Mouse (Mus musculus) G1E (cell line): ENCODE measurements around the gene Fuz. TPM values are rescaled to one million over a fixed set of nuclear protein-coding genes. Genes with fewer than 3 reads are reported as not detected.

Experiments
- ATAC-seq: 2 replicates; pipeline ENCODE4 v1.8.0; 2016; ENCODE audit warnings: mild to moderate bottlenecking; ENCODE audit not compliant: insufficient number of reproducible peaks, poor library complexity, low FRiP score, severe bottlenecking; ENCODE audit errors: extremely low read depth
- DNase-seq: peaks from one replicate; pipeline ENCODE4 v3.0.0; 2012; ENCODE audit warnings: low spot score
- H3K27me3 ChIP-seq: 2 replicates; pipeline ENCODE4 v1.6.1; 2012; ENCODE audit warnings: mild to moderate bottlenecking, low read length, inconsistent platforms; ENCODE audit not compliant: insufficient read depth
- H3K36me3 ChIP-seq: replicated peaks from 2 replicates; pipeline ENCODE3; 2012; ENCODE audit warnings: mild to moderate bottlenecking, inconsistent platforms
- H3K4me1 ChIP-seq: 2 replicates; pipeline ENCODE4 v1.6.1; 2012; ENCODE audit warnings: low read depth, low read length, inconsistent platforms, mixed read lengths; ENCODE audit not compliant: insufficient read depth
- H3K4me3 ChIP-seq: 2 replicates; pipeline ENCODE4 v1.5.1; 2012; ENCODE audit warnings: low read depth, mild to moderate bottlenecking, inconsistent platforms, low read length, moderate library complexity, mixed read lengths
- H3K9me3 ChIP-seq: replicated peaks from 2 replicates; pipeline ENCODE4 v1.6.1; 2012; ENCODE audit warnings: inconsistent platforms
- CTCF ChIP-seq: IDR thresholded peaks from 2 replicates; pipeline ENCODE4 v1.5.1; 2012; ENCODE audit warnings: low read depth, low read length, inconsistent platforms, mixed read lengths
- GATA1 ChIP-seq: IDR thresholded peaks from 2 replicates; pipeline ENCODE4 v1.6.1; 2012; ENCODE audit warnings: borderline replicate concordance, low read length, inconsistent platforms, mixed read lengths
- GATA2 ChIP-seq: IDR thresholded peaks from 2 replicates; pipeline ENCODE4 v1.6.1; 2012; ENCODE audit warnings: low read depth, low read length, inconsistent platforms, borderline replicate concordance
- POLR2AphosphoS5 ChIP-seq: IDR thresholded peaks from 2 replicates; pipeline ENCODE4 v1.6.1; 2012; ENCODE audit warnings: low read depth, low read length, inconsistent platforms; ENCODE audit not compliant: insufficient replicate concordance
- TAL1 ChIP-seq: conservative IDR thresholded peaks from 2 replicates; pipeline ENCODE4 v1.6.1; 2012; ENCODE audit warnings: low read depth, low read length, inconsistent platforms, mixed read lengths
- polyA plus RNA-seq: library from polyadenylated mRNA; stranded (reverse); fragments of >175 nt; gene quantifications from 2 replicates; pipeline ENCODE4 v1.2.3, GENCODE M21; 2012
- total RNA-seq, 2 experiments: library from RNA; stranded (forward) in 1 of 2; stranded (reverse) in 1 of 2; fragments of 200-1000 nt in 1 of 2; fragments of >200 nt in 1 of 2; fragmentation: Nextera tagmentation in 1 of 2; gene quantifications; 2 replicates each; pipeline ENCODE4 v1.2.3; 2014 to 2017

Fuz gene
- total and polyA plus RNA-seq, 3 experiments: 16.8 to 37.5 (median 17.8) TPM

- ATAC-seq: no peak
- peaks cover 74% of the 10 kb centered on the region for H3K4me1 ChIP-seq
Observed at GRCm38 (mm10) chr7:44850146-44850545, 45.7 kb upstream of the Fuz start.

GRCm38 (mm10) chr7:44850789-44851624 lies 44.9 kb upstream of the Fuz start:
- peaks cover 75% of the 10 kb centered on the region for H3K36me3 ChIP-seq
- DNase-seq: no peak
- peaks cover 77% of the 10 kb centered on the region for H3K4me1 ChIP-seq

More at GRCm38 (mm10) chr7:44850146-44850545, 45.7 kb upstream of the Fuz start:
- TF ChIP-seq TAL1: no peak
- no peak for TF ChIP-seq GATA2
- no peak for TF ChIP-seq POLR2AphosphoS5
- no peak for TF ChIP-seq CTCF
- TF ChIP-seq GATA1: no peak
- peaks cover 77% of the 10 kb centered on the region for H3K36me3 ChIP-seq
- peak; percentile 83 for DNase-seq
- H3K4me3 ChIP-seq: peak overlapping the region; percentile 95
- H3K9me3 ChIP-seq: peaks cover 11% of the 10 kb centered on the region
- H3K27me3 ChIP-seq: no peaks in the 10 kb centered on the region

GRCm38 (mm10) chr7:44851625-44852234 lies 44.1 kb upstream of the Fuz start:
- Histone ChIP-seq H3K27me3 (no peaks in the 10 kb centered on the region), H3K9me3 (peaks cover 11% of the 10 kb centered on the region), H3K36me3 (peaks cover 68% of the 10 kb centered on the region), H3K4me1 (peaks cover 79% of the 10 kb centered on the region), H3K4me3 (no peak overlapping the region; the same call in 1 of the 2 replicates)
- ATAC-seq (no peak), DNase-seq (no peak)
- TF ChIP-seq GATA2: no peak
- TF ChIP-seq CTCF: no peak
- TF ChIP-seq GATA1: no peak
- TF ChIP-seq POLR2AphosphoS5: no peak
- no peak for TF ChIP-seq TAL1

More at GRCm38 (mm10) chr7:44850789-44851624, 44.9 kb upstream of the Fuz start:
- TF ChIP-seq GATA2: no peak
- TF ChIP-seq TAL1: no peak
- no peak for TF ChIP-seq CTCF
- no peak for TF ChIP-seq POLR2AphosphoS5
- TF ChIP-seq GATA1: no peak
- H3K9me3 ChIP-seq: peaks cover 11% of the 10 kb centered on the region
- no peaks in the 10 kb centered on the region for H3K27me3 ChIP-seq
- no peak for ATAC-seq
- peak overlapping the region; percentile 95 for H3K4me3 ChIP-seq

GRCm38 (mm10) chr7:44852259-44853027 lies 43.4 kb upstream of the Fuz start:
- peaks cover 80% of the 10 kb centered on the region for H3K4me1 ChIP-seq
- no peak for TF ChIP-seq POLR2AphosphoS5
- no peak for TF ChIP-seq TAL1

GRCm38 (mm10) chr7:44853065-44853464 lies 42.8 kb upstream of the Fuz start:
- Histone ChIP-seq H3K36me3 (peaks cover 57% of the 10 kb centered on the region), H3K27me3 (no peaks in the 10 kb centered on the region), H3K4me3 (no peak overlapping the region), H3K9me3 (peaks cover 11% of the 10 kb centered on the region), H3K4me1 (peaks cover 79% of the 10 kb centered on the region)
- no peak for TF ChIP-seq GATA1
- no peak for TF ChIP-seq TAL1
- no peak for TF ChIP-seq CTCF
- DNase-seq: no peak
- no peak for ATAC-seq

More at GRCm38 (mm10) chr7:44852259-44853027, 43.4 kb upstream of the Fuz start:
- Histone ChIP-seq H3K9me3 (peaks cover 11% of the 10 kb centered on the region), H3K36me3 (peaks cover 63% of the 10 kb centered on the region), H3K4me3 (peak overlapping the region; percentile 20; the same call in 1 of the 2 replicates), H3K27me3 (no peaks in the 10 kb centered on the region)
- DNase-seq (no peak), ATAC-seq (no peak)

GRCm38 (mm10) chr7:44853596-44854355 lies 42.1 kb upstream of the Fuz start:
- peaks cover 11% of the 10 kb centered on the region for H3K9me3 ChIP-seq
- no peak for DNase-seq
- ATAC-seq: no peak
- peaks cover 63% of the 10 kb centered on the region for H3K36me3 ChIP-seq
- peak overlapping the region; percentile 62; the same call in 1 of the 2 replicates for H3K4me3 ChIP-seq
- no peaks in the 10 kb centered on the region for H3K27me3 ChIP-seq
- peaks cover 82% of the 10 kb centered on the region for H3K4me1 ChIP-seq
- TF ChIP-seq POLR2AphosphoS5 (no peak), GATA1 (no peak), GATA2 (no peak), TAL1 (no peak), CTCF (no peak)
